Mouse (Mus musculus) hindbrain, embryonic 11.5 days (tissue): ENCODE data around the gene Top3b. TPM values are rescaled to one million over a fixed set of nuclear protein-coding genes. Genes with fewer than 3 reads are reported as not detected.
"Not testable (repeated sequence)": the region's sequence is repeated elsewhere in the genome, so short reads cannot be mapped to it uniquely, and the experiment has no call there.

ENCODE experiments used
- ATAC-seq: fragments of 200-750 bp; cut with Nextera tagmentation; 2 replicates; pipeline ENCODE4 v1.8.0; 2017; ENCODE audit warnings: mild to moderate bottlenecking, moderate TSS enrichment, moderate library complexity; ENCODE audit not compliant: low FRiP score
- DNase-seq: peaks from one replicate; pipeline ENCODE4 v3.0.0-alpha.2; 2015; ENCODE audit warnings: low spot score
- H3K27ac ChIP-seq: fragments of 300-500 bp; sonication (generic); 2 replicates; pipeline ENCODE4 v1.5.1; 2014; ENCODE audit warnings: mild to moderate bottlenecking, low read depth, low read length
- H3K27me3 ChIP-seq: fragments of 300-500 bp; sonication (generic); 2 replicates; pipeline ENCODE4 v1.6.1; 2014; ENCODE audit warnings: mild to moderate bottlenecking, low read length, moderate library complexity, mixed read lengths; ENCODE audit not compliant: control insufficient read depth, insufficient read depth
- H3K36me3 ChIP-seq: fragments of 300-500 bp; sonication (generic); 2 replicates; pipeline ENCODE4 v1.6.1; 2014; ENCODE audit warnings: mild to moderate bottlenecking, low read length, moderate library complexity, mixed read lengths; ENCODE audit not compliant: control insufficient read depth, insufficient read depth
- H3K4me1 ChIP-seq: fragments of 300-500 bp; sonication (generic); replicated peaks from 2 replicates; pipeline ENCODE4 v1.6.1; 2014; ENCODE audit warnings: low read length, mixed read lengths; ENCODE audit not compliant: control insufficient read depth, insufficient read depth
- H3K4me2 ChIP-seq: fragments of 300-500 bp; sonication (generic); replicated peaks from 2 replicates; pipeline ENCODE4 v1.6.1; 2014; ENCODE audit warnings: mild to moderate bottlenecking, low read depth, low read length
- H3K4me3 ChIP-seq: fragments of 300-500 bp; sonication (generic); 2 replicates; pipeline ENCODE4 v1.5.1; 2014; ENCODE audit warnings: low read depth, low read length
- H3K9ac ChIP-seq: fragments of 300-500 bp; sonication (generic); 2 replicates; pipeline ENCODE4 v1.6.1; 2014; ENCODE audit warnings: low read depth, low read length
- H3K9me3 ChIP-seq: fragments of 300-500 bp; sonication (generic); 2 replicates; pipeline ENCODE4 v1.6.1; 2016; ENCODE audit warnings: low read length; ENCODE audit not compliant: control insufficient read depth
- WGBS: fragments of 180-500 bp; shearing (Covaris S2); extraction: QIAGEN DNeasy Blood & Tissue Kit; methylation state at CpG from one replicate; pipeline ENCODE4 v1.1.7; 2014; 5-methylcytosine and 5-hydroxymethylcytosine counted together
- polyA plus RNA-seq: library from polyadenylated mRNA; unstranded; fragments of >200 nt; fragmentation: Nextera tagmentation; extraction: Ambion mirVana; gene quantifications from 2 replicates; pipeline ENCODE4 v1.2.1, GENCODE M21; 2014

Gene Top3b
- polyA plus RNA-seq, 1 experiment from 2014 or later: 57.9 TPM

DNA sequence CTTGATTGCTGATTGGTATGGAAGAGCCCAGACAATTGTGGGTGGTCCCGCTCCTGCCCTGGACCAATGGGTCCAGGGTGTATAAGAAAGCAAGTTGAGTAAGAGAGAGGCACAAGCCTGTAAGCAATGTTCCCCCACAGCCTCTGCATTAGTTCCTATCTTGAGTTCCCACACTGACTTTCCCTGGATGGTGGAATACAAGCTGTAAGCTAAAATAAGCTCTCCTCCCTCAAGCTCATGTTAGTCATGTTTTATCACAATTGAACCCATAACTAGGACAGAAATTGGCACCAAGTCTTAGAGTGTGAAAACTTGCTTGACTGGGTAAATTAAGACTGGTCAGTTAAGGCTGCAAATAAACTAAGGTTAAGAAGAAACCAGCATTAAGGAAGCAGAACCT is 15.0 kb upstream of the Top3b start:
- Histone ChIP-seq H3K4me3 (no peak overlapping the region), H3K27me3 (no peaks in the 10 kb centered on the region), H3K9me3 (no peaks in the 10 kb centered on the region), H3K4me2 (no peak overlapping the region), H3K9ac (no peak overlapping the region), H3K36me3 (no peaks in the 10 kb centered on the region), H3K27ac (no peak overlapping the region), H3K4me1 (no peaks in the 10 kb centered on the region)
- ATAC-seq (no peak), DNase-seq (no peak)
- WGBS: 81% methylated on average over 1 of the region's 1 CpGs

DNA sequence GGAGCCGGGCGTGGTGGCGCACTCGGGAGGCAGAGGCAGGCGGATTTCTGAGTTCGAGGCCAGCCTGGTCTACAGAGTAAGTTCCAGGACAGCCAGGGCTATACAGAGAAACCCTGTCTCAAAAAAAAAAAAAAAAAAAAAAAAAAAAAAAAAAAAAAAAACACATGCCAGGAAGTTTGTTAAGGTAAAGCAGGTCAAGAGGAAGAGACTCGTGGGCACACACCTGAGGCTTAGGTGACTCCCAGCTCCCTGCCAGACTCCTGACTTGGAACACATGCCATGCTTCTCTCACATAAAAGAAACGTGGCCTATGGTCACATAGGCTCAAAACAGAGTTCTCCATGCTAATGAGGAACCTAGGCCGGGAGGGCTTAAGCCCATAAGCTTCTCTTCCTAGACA is 14.5 kb upstream of the Top3b start:
- not testable (repeated sequence) for H3K36me3 ChIP-seq, H3K9me3 ChIP-seq, ATAC-seq, DNase-seq, H3K4me1 ChIP-seq, H3K27me3 ChIP-seq, H3K9ac ChIP-seq, H3K4me3 ChIP-seq, H3K4me2 ChIP-seq, H3K27ac ChIP-seq
- 88% methylated on average over 9 of the region's 9 CpGs for WGBS

DNA sequence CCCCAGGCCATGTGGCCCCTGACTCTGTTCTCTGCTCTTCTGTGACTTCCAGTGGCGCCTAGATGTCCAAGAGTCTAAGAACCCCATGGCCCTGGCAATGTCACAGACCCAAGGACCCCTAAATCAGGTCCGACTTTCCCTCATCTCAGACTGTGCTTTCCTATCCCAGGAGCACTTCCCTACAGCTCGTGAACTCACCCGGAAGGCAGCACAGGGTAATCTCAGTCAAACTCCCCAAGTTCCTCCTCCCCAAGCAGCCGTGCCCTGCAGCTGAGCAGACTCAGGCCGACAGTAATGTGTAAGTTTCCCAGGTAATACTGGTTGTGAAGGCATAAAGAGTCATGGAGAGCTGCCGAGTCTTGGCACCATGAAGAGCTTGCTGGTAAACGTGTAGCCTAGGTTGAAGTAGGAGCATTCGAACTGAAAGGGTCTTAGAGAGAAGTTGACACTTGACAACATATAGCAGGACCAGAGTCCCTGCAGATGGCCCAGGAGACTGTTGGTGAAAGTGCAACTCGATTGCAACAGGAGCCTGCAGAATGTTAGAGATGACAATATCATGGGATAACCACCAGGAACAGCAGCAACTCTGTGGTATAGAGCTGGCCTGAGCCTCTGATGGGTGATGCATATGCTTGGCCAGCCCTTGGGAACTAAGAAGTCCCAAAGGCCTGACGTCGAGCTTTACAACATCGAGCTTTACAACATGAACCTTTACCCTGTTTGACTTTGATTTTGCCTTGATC is 13.6 kb upstream of the Top3b start:
- H3K27me3 ChIP-seq: no peaks in the 10 kb centered on the region
- no peak overlapping the region for H3K4me2 ChIP-seq
- WGBS: 81% methylated on average over 13 of the region's 13 CpGs
- no peaks in the 10 kb centered on the region for H3K4me1 ChIP-seq
- no peak overlapping the region for H3K27ac ChIP-seq
- no peaks in the 10 kb centered on the region for H3K9me3 ChIP-seq
- no peak overlapping the region for H3K9ac ChIP-seq
- no peak for DNase-seq
- no peak for ATAC-seq
- H3K36me3 ChIP-seq: no peaks in the 10 kb centered on the region
- no peak overlapping the region for H3K4me3 ChIP-seq

DNA sequence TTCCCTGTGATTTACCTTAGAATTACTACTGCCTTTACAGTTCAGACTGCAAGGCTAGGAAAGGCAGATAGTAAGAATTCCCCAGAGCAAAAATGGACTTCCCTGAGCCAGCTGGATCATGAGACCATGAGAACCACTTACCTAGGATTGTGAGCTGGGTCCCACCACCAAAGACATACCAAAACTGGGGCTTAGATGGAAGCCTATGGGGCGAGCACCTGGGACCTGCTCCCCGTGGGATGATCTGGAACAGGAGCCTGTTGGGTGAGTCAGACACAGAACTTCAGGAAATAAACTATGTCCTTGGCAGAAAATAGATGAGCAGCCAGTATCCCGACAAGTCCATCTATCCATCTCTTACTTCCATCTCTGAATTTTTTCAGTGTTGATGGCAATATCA is 8.2 kb upstream of the Top3b start:
- no peak overlapping the region for H3K27ac ChIP-seq
- H3K27me3 ChIP-seq: no peaks in the 10 kb centered on the region
- no peaks in the 10 kb centered on the region for H3K9me3 ChIP-seq
- DNase-seq (no peak), ATAC-seq (no peak)
- no peaks in the 10 kb centered on the region for H3K36me3 ChIP-seq
- no peak overlapping the region for H3K9ac ChIP-seq
- no peaks in the 10 kb centered on the region for H3K4me1 ChIP-seq
- no peak overlapping the region for H3K4me2 ChIP-seq
- 82% methylated on average over 3 of the region's 3 CpGs for whole genome bisulfite sequencing
- H3K4me3 ChIP-seq: no peak overlapping the region

DNA sequence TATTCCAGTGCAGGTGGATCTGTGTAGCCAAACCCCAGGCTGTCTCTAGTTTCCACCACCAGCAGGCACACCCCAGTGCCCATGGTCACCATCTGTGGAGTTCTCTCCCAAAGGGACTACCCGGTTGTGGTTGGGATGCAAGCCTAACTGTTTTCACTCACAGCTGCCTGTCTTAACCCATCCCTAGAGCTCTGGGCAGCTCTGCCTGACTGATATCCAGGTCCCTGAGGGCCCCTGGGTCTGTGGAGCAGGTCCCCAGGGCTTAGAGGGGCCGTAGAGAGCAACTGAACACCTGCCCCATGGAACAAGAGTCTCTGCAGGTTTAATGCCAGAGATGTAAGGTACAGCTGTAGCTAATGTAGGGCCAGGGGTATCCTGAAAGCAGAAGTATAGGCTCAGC is 6.6 kb upstream of the Top3b start, which contains the start of gene Igll1:
Gene Igll1 (minus strand): TSS at position 8 of the 400 bp plus-strand sequence.
- no peaks in the 10 kb centered on the region for H3K36me3 ChIP-seq
- no peak within 1 kb of the TSS for H3K4me2 ChIP-seq
- no peak within 1 kb of the TSS for H3K4me3 ChIP-seq
- WGBS: 79% methylated on average over 2 of the region's 2 CpGs
- no peaks in the 10 kb centered on the region for H3K27me3 ChIP-seq
- no peak within 1 kb of the TSS for H3K9ac ChIP-seq
- no peaks in the 10 kb centered on the region for H3K4me1 ChIP-seq
- no peaks in the 10 kb centered on the region for H3K9me3 ChIP-seq
- ATAC-seq: no peak
- no peak within 1 kb of the TSS for H3K27ac ChIP-seq
- DNase-seq: no peak

DNA sequence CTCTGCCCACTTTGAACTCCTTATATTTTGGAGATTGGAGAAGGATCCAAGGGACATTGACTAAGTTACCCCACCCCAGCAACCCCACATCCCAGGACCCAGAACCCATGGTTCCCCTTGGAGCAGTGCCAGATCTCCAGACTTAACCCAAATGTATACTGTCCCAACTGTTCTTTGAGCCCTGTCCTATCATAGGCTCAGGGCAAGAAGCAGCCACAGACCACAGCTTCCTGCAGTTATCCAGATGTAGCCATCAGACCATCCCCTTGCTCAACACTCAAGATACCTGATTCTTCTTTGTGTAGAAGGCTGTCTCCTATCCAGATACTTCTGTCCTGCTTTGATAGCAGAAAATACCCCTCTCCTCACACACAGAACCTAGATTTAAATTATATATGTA is 5.3 kb upstream of the Top3b start:
- H3K4me2 ChIP-seq: no peak overlapping the region
- no peaks in the 10 kb centered on the region for H3K36me3 ChIP-seq
- ATAC-seq (no peak), DNase-seq (no peak)
- no peak overlapping the region for H3K27ac ChIP-seq
- H3K9ac ChIP-seq: no peak overlapping the region
- H3K4me3 ChIP-seq: no peak overlapping the region
- H3K4me1 ChIP-seq: no peaks in the 10 kb centered on the region
- H3K9me3 ChIP-seq: no peaks in the 10 kb centered on the region
- H3K27me3 ChIP-seq: no peaks in the 10 kb centered on the region

DNA sequence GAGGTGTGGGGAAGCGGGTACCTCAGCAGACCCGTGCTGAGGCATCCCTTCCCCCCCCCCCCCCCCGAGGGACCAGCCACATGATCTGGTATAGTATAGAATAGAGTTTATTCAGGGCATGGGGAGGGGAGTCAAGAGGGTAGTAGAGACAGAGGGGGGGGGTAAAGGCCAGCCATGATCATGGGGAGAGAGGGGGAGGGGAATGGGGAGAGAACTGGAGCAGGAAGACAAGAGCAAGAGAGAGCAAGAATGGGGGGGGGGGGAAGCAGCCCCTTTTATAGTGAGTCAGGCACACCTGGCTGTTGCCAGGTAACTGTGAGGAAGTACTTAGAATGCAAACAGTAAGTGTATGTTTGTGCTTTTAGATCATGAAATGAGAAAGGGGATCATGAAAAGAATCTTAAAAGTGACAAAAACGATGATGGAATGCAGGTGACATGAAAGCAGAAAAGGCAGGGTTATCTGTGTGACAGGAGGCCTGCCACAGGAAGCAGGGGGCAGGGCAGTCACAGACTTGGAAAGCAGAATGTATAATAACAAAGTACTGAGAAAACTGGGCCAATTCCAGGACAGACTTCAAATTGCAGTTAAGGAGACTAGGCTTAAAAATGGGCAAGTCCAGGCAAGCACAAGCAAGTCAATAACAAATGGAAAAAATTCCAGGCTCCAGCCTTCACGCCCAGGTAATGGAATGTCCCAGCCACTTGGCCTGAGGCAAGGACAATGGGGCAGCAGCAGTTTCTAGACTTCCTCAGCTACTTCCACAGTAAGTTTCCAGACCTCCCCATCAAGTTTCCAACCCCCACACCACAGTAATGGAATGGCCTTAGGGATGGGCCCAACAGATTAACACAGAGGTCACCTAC is 4.6 kb upstream of the Top3b start:
- Histone ChIP-seq H3K36me3 (no peaks in the 10 kb centered on the region), H3K9ac (no peak overlapping the region), H3K27me3 (no peaks in the 10 kb centered on the region), H3K9me3 (no peaks in the 10 kb centered on the region), H3K4me1 (no peaks in the 10 kb centered on the region), H3K27ac (no peak overlapping the region), H3K4me2 (no peak overlapping the region), H3K4me3 (no peak overlapping the region)
- ATAC-seq (no peak), DNase-seq (no peak)
- WGBS: 63% methylated on average over 4 of the region's 5 CpGs

DNA sequence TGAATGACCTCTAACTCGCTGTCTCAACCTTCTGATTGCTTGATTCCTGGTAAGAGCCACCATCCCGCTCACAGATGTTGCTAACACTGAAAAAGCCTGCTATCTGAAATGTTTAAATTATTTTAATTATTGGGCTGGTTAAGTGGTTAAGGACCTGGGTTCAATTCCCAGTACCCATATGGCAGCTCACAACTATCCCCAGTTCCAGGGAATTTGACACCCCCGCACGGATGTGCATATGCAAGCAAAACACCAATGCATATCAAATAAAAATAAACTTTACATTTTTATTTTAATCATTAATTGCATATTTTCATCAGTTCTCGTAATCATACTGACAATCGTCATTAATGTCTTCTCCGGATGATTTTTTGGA is 307 bp upstream of the Top3b start:
- Histone ChIP-seq H3K27ac (peak overlapping the region; percentile 93; the same call in 1 of the 2 replicates), H3K27me3 (no peaks in the 10 kb centered on the region), H3K9ac (peak overlapping the region; percentile 90), H3K36me3 (no peaks in the 10 kb centered on the region), H3K9me3 (no peaks in the 10 kb centered on the region), H3K4me1 (no peaks in the 10 kb centered on the region), H3K4me2 (peak overlapping the region; percentile 66), H3K4me3 (peak overlapping the region; percentile 74)
- 38% methylated on average over 7 of the region's 7 CpGs for WGBS
- DNase-seq (no peak), ATAC-seq (peak; percentile 78)

DNA sequence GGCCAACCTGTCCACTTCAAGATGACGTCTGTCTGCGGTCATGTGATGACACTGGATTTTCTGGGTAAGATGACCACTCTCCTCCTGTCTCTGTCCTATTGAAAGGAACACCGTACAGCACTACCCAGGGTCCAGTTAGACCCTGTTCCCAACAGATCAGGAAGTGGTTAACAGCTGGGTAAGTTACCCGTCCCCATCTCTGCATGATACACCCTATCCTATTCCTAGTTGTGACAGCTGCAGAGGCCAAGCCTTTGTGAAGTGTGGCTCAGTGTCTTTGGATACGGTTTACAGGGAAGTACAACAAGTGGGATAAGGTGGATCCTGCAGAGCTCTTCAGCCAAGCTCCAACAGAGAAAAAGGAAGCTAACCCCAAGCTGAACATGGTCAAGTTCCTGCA is 8.5 kb downstream of the Top3b start:
- no peaks in the 10 kb centered on the region for H3K9me3 ChIP-seq
- no peak overlapping the region for H3K4me3 ChIP-seq
- ATAC-seq (no peak), DNase-seq (no peak)
- H3K9ac ChIP-seq: no peak overlapping the region
- H3K27me3 ChIP-seq: no peaks in the 10 kb centered on the region
- H3K36me3 ChIP-seq: peaks cover 7% of the 10 kb centered on the region
- WGBS: 93% methylated on average over 5 of the region's 5 CpGs
- H3K4me2 ChIP-seq: no peak overlapping the region
- H3K4me1 ChIP-seq: no peaks in the 10 kb centered on the region
- no peak overlapping the region for H3K27ac ChIP-seq
